Mouse (Mus musculus): ENCODE results near the gene Stk32c.

- peak; percentile 15 for TF ChIP-seq POLR2A (IDR thresholded peaks at IDR 0.05; ENCODE audit: low read depth, low read length)
- TF ChIP-seq CTCF (IDR thresholded peaks at IDR 0.05; ENCODE audit: extremely low read depth, insufficient read depth, insufficient read length, insufficient replicate concordance), result no peak
Observed at GRCm38 (mm10) chr7:139247881-139248614, 34.9 kb upstream of the Stk32c start, which contains the start of gene Pwwp2b.

Data from spleen, adult 2 months (tissue).